In the genomic region with DNA sequence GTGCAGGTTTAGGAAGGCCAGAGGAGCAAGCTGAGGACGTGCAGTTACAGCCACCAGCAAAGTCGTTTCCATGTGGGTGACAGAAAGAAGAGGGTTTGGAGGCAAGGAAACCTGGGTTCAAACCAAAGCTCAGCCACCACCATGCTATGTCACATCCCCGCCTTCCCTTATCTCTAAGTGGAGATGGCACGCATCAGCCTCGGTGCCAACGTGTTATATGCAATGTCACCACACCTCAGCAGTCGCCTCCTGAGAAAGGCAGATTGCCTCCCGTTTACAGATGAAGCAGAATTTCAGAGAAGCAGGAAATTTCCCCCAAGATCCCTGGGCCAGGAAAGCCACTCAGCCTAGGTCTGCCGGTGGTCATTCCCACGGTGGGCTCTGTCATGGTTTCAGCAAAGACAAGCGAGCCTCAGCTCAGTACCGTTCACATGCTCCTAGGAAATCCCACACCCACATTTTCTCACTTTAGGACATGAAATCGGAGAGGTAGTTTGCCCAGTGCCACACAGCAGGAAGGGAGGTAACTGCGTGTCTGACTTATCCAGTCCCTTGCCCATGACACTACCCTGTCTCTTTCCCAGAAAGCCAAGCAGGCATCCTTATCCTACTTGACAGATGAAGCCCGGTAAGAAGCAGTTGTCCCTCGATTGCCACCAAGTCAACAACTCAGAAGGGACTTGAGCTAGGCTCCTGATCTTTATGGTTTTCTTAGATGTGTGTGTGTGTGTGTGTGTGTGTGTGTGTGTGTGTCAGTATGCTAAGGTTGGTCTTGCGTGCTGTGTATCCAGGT, we compare ENCODE assay signal across 16 mouse cellular contexts. TPM values are rescaled to one million over a fixed set of nuclear protein-coding genes. Genes with fewer than 3 reads are reported as not detected.
DNase-seq lines count a peak whose midpoint lies in the region; ATAC-seq and TF ChIP-seq lines count a peak whose summit lies in the region.
"Had no signal": no experiment of that assay in that cellular context is flagged by ENCODE, and none has a peak within 500 bp of the region (broad histone marks: within the 10 kb centered on the region; RNA-seq: fewer than 3 reads in every experiment).

No protein-coding gene starts in this region.

- H3K4me1 ChIP-seq in liver, postnatal 0 days (ENCODE audit: insufficient read depth): peaks cover 74% of the 10 kb centered on the region
- H3K4me1 ChIP-seq: forebrain, embryonic 15.5 days; midbrain, embryonic 12.5 days had no signal

- H3K36me3 ChIP-seq in liver, postnatal 0 days (replicated peaks; ENCODE audit: insufficient read depth, low read length): peaks cover 46% of the 10 kb centered on the region
- H3K36me3 ChIP-seq: forebrain, embryonic 15.5 days; hindbrain, embryonic 12.5 days; midbrain, embryonic 12.5 days had no signal

- peak; percentile 92 for ATAC-seq in liver, postnatal 0 days
- ATAC-seq: forebrain, embryonic 15.5 days had no signal

- H3K9ac ChIP-seq in liver, postnatal 0 days (replicated peaks): peak overlapping the region; percentile 42
- H3K9ac ChIP-seq: forebrain, embryonic 15.5 days; hindbrain, embryonic 12.5 days; midbrain, embryonic 12.5 days had no signal

- peak; percentile 34 for DNase-seq in spleen, adult 12 weeks (ENCODE audit: low spot score)
- no peak for DNase-seq in spleen, adult 18-20 months
- peak; percentile 87 for DNase-seq in liver
- peak; percentile 69 for DNase-seq in liver, postnatal 0 days
- no peak for DNase-seq in embryo, embryonic 11 days
- no peak for DNase-seq in thymus, postnatal 10 days (ENCODE audit: low spot score in 2 of 2)
- DNase-seq in right cerebral cortex, postnatal 25 days: no peak
- DNase-seq: adrenal gland, postnatal 10 days; B cell, adult 2 months; cerebellum, adult 9-10 months; lung, postnatal 14 days had no signal

- 0 out of 2 replicates have a peak, but pooled peaks have one; percentile 7 for TF ChIP-seq CTCF in liver, postnatal 0 days (IDR thresholded peaks at IDR 0.05; ENCODE audit: low read depth)

- WGBS in liver, postnatal 0 days (ENCODE audit: insufficient replicate concordance): 47% methylated on average over 17 of the region's 17 CpGs

- H3K27ac ChIP-seq in liver, postnatal 0 days (ENCODE audit: low read depth): peak overlapping the region; percentile 97
- H3K27ac ChIP-seq: forebrain, embryonic 15.5 days; hindbrain, embryonic 12.5 days; midbrain, embryonic 12.5 days had no signal

- peak; percentile 93 for TF ChIP-seq EP300 in liver, postnatal 0 days (IDR thresholded peaks at IDR 0.05; ENCODE audit: low read depth)

- H3K4me3 ChIP-seq in liver, postnatal 0 days (ENCODE audit: low read depth, low read length): 0 out of 2 replicates have a peak overlapping the region, but pooled peaks have one; percentile 3
- H3K4me3 ChIP-seq: forebrain, embryonic 15.5 days; hindbrain, embryonic 12.5 days; midbrain, embryonic 12.5 days; myocyte had no signal

- H3K27me3 ChIP-seq in liver, postnatal 0 days (ENCODE audit: insufficient read depth, low read length): no peaks in the 10 kb centered on the region
- H3K27me3 ChIP-seq: forebrain, embryonic 15.5 days; hindbrain, embryonic 12.5 days; midbrain, embryonic 12.5 days had no signal

- H3K4me2 ChIP-seq in liver, postnatal 0 days (ENCODE audit: low read depth, low read length): peak overlapping the region; percentile 62
- H3K4me2 ChIP-seq: forebrain, embryonic 15.5 days; hindbrain, embryonic 12.5 days; midbrain, embryonic 12.5 days had no signal

- no peaks in the 10 kb centered on the region for H3K9me3 ChIP-seq in liver, postnatal 0 days (ENCODE audit: low read length)
- H3K9me3 ChIP-seq: forebrain, embryonic 15.5 days; hindbrain, embryonic 12.5 days; midbrain, embryonic 12.5 days had no signal

RNA-seq across cellular contexts. Expression of a gene that starts 14.3 kb away (rescaled TPM):
- polyA plus RNA-seq in liver, postnatal 0 days (2015; fragmentation: Nextera tagmentation; extraction: Ambion mirVana): 0.18 and 0.28 TPM in 2 replicates
- polyA plus RNA-seq: forebrain, embryonic 15.5 days; intestine, embryonic 14.5 days had no signal

RNA-seq across cellular contexts. Expression of a gene that starts 14.9 kb away (rescaled TPM):
- polyA plus RNA-seq in liver, postnatal 0 days (2015; fragmentation: Nextera tagmentation; extraction: Ambion mirVana): 65.7 and 75.1 TPM in 2 replicates

Comparison
In these comparisons a context has a peak if more than half of its experiments do, and no peak if none do; other contexts are left out.
1. DNase-seq: peak in spleen, adult 12 weeks (single experiment), liver (single experiment) and liver, postnatal 0 days (single experiment); none in spleen, adult 18-20 months (0 of 2), embryo, embryonic 11 days (single experiment), thymus, postnatal 10 days (0 of 2) and right cerebral cortex, postnatal 25 days (single experiment).